Mouse (Mus musculus) kidney, adult 10 weeks (tissue): ENCODE results near the gene Polr1b. TPM values are rescaled to one million over a fixed set of nuclear protein-coding genes. Genes with fewer than 3 reads are reported as not detected.

Source experiments
- polyA plus RNA-seq: library from polyadenylated mRNA; stranded (reverse); fragments of 350-450 nt; fragmentation: Illumina TruSeq; extraction: RNeasy Lipid Tissue Mini Kit (QIAGEN cat#74804); gene quantifications from one replicate; pipeline ENCODE4 v1.2.3, GENCODE M21; 2014; ENCODE audit warnings: low read depth, low replicate concordance

The Polr1b gene
- polyA plus RNA-seq, result 4.4 TPM

GRCm38 (mm10) chr2:129100784-129101310 lies at the start of gene Polr1b:
Gene Polr1b (plus strand): TSS chr2:129100995.

GRCm38 (mm10) chr2:129065437-129066282 lies 35.1 kb upstream of the Polr1b start, which contains the start of gene Ttl:
Gene Ttl (plus strand): TSS chr2:129065942.

GRCm38 (mm10) chr2:129129412-129129929 lies 28.7 kb downstream of the Polr1b start, which contains the start of gene Chchd5:
Gene Chchd5 (plus strand): TSS chr2:129129700.

Other genes starting within 250 kb of the Polr1b start
- gene Fbln7, start 238.0 kb upstream of the Polr1b start, polyA plus RNA-seq, result 7.0 TPM
- 10.5 TPM for gene Zc3h8, start 156.9 kb upstream of the Polr1b start, polyA plus RNA-seq
- 7.0 TPM for gene Zc3h6, start 133.6 kb upstream of the Polr1b start, polyA plus RNA-seq
- 11.9 TPM for gene Gm10762, start 133.3 kb upstream of the Polr1b start, polyA plus RNA-seq
- not detected for gene Vinac1, start 52.8 kb upstream of the Polr1b start, polyA plus RNA-seq
- 8.9 TPM for gene Ttl, start 35.1 kb upstream of the Polr1b start, polyA plus RNA-seq
- gene Chchd5, start 28.7 kb downstream of the Polr1b start, polyA plus RNA-seq, result 6.3 TPM
- 21.5 TPM for gene Slc20a1, start 97.8 kb downstream of the Polr1b start, polyA plus RNA-seq
- gene Ckap2l, start 196.2 kb downstream of the Polr1b start, polyA plus RNA-seq, result 0.49 TPM
- gene Il1a, start 209.0 kb downstream of the Polr1b start, polyA plus RNA-seq, result not detected